Mouse (Mus musculus) erythroblast, embryonic 14.5 days (primary cell): ENCODE measurements around the gene Cdc37l1. TPM values are rescaled to one million over a fixed set of nuclear protein-coding genes. Genes with fewer than 3 reads are reported as not detected.

Experiments
- H3K27me3 ChIP-seq: 2 replicates; pipeline ENCODE4 v1.6.1; 2012; ENCODE audit warnings: inconsistent platforms; ENCODE audit not compliant: control insufficient read depth
- H3K36me3 ChIP-seq: 2 replicates; pipeline ENCODE4 v1.6.1; 2012; ENCODE audit warnings: mild to moderate bottlenecking, inconsistent platforms; ENCODE audit not compliant: control insufficient read depth
- H3K4me1 ChIP-seq: 2 replicates; pipeline ENCODE4 v1.6.1; 2012; ENCODE audit warnings: inconsistent platforms; ENCODE audit not compliant: control insufficient read depth
- H3K4me3 ChIP-seq: replicated peaks from 2 replicates; pipeline ENCODE3; 2012; ENCODE audit warnings: moderate library complexity, mild to moderate bottlenecking, inconsistent platforms
- H3K9me3 ChIP-seq: 2 replicates; pipeline ENCODE4 v1.6.1; 2012; ENCODE audit warnings: low read length, inconsistent platforms, mixed read lengths; ENCODE audit not compliant: control insufficient read depth
- GATA1 ChIP-seq: IDR thresholded peaks from 2 replicates; pipeline ENCODE4 v1.6.1; 2012; ENCODE audit warnings: low read length, inconsistent platforms, mixed read lengths
- TAL1 ChIP-seq: IDR thresholded peaks from 3 replicates; pipeline ENCODE4 v1.6.1; 2012; ENCODE audit warnings: low read length, inconsistent platforms, mixed read lengths
- polyA plus RNA-seq: library from polyadenylated mRNA; stranded (reverse); fragments of >175 nt; gene quantifications from 2 replicates; pipeline ENCODE4 v1.2.3, GENCODE M21; 2012

The Cdc37l1 gene
- polyA plus RNA-seq, 1 experiment: 0.20 TPM

DNA sequence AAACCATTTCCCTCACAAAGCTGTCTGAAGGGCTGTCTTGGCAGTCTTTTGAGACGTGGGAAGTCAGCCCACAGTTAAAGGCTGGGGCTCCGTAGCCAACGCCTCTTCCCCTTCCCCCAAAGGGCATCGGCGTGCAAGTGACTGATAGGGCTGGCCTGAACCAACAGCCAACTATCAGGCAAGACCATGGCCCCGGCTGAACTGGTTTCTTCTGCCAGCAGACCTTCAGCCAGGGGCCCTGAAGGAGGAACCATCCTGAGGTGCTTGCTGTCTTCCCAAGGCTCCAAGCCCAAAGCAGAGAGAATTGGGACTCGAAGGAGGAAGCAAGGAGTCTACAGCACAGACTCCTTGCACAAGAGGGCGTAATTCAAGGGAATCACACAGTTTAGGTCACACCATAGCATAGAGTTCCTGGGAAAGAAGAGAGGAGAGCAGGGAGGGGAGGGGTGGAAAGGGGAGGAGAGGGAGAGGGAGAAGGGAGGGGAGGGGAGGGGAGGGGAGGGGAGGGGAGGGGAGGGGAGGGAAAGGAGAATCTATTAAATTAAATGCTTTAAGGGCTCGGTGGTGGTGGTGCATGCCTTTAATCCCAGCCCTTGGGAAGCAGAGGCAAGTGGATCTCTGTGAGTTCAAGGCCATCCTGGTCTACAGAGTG is 74.4 kb downstream of the Cdc37l1 start:
- H3K4me1 ChIP-seq: peaks cover 66% of the 10 kb centered on the region

GRCm38 (mm10) chr19:29066981-29067471 is 76.9 kb downstream of the Cdc37l1 start:
- peaks cover 86% of the 10 kb centered on the region for H3K4me1 ChIP-seq
- H3K9me3 ChIP-seq: no peaks in the 10 kb centered on the region
- no peaks in the 10 kb centered on the region for H3K27me3 ChIP-seq
- peak overlapping the region; percentile 73 for H3K4me3 ChIP-seq
- peaks cover 38% of the 10 kb centered on the region for H3K36me3 ChIP-seq
- no peak for TF ChIP-seq TAL1
- TF ChIP-seq GATA1: peak; percentile 59; the same call in 1 of the 2 replicates

More for the DNA sequence above, 74.4 kb downstream of the Cdc37l1 start:
- H3K36me3 ChIP-seq: peaks cover 14% of the 10 kb centered on the region
- TF ChIP-seq TAL1 (peak; percentile 96), GATA1 (peak; percentile 81)
- no peaks in the 10 kb centered on the region for H3K27me3 ChIP-seq
- H3K9me3 ChIP-seq: no peaks in the 10 kb centered on the region
- peak overlapping the region; percentile 63 for H3K4me3 ChIP-seq

DNA sequence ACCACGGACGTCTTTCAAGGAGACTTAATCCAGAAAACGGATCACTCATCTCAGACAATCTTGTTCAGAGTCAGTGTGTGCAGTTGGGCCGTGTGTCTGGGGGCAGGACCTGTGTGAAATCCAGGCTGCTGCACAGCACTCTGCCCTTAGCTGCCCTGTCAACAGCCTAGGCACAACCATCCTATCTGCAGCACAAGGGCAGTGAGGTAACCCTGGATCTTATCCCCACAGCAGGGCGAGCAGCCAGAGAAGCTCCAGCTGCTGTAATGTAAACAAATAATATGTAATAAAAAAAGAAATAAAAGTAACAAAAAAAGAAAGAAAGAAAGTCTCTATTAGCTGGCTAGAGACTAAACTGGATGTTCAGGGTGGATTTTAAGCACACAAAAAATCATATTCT is 79.0 kb downstream of the Cdc37l1 start:
- H3K4me1 ChIP-seq: peaks cover 79% of the 10 kb centered on the region
- no peaks in the 10 kb centered on the region for H3K9me3 ChIP-seq
- no peak for TF ChIP-seq TAL1
- no peak for TF ChIP-seq GATA1
- H3K4me3 ChIP-seq: peak overlapping the region; percentile 73
- peaks cover 60% of the 10 kb centered on the region for H3K36me3 ChIP-seq
- H3K27me3 ChIP-seq: no peaks in the 10 kb centered on the region

DNA sequence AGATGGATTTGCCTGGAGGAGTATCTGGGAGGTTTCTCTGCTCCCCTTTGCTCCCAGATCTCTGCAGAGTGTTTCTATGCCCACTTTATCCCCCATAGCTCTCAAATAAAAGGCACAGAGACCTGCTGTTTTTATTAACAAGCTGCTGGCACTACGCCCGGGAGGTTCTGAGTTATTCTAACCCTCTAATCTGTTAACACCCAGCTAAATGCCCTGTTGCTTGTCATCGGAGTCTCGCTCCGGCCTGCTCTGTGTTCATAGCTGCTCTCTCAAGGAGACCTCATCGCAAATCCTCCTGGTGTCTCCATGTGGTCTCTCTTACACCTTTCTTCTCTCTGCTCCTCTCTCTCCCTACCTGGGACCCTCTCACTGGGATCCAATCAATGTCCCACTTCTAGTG is 84.7 kb downstream of the Cdc37l1 start:
- Histone ChIP-seq H3K36me3 (peaks cover 78% of the 10 kb centered on the region), H3K4me3 (no peak overlapping the region), H3K27me3 (no peaks in the 10 kb centered on the region), H3K9me3 (no peaks in the 10 kb centered on the region), H3K4me1 (peaks cover 44% of the 10 kb centered on the region)
- no peak for TF ChIP-seq GATA1
- no peak for TF ChIP-seq TAL1

Other genes with a start within 250 kb of the Cdc37l1 start
- gene Slc1a1, start 155.3 kb upstream of the Cdc37l1 start, polyA plus RNA-seq: not detected in 2 replicates
- gene Plpp6, start 26.4 kb upstream of the Cdc37l1 start, polyA plus RNA-seq: 0.02 and 0.07 TPM in 2 replicates
- not detected in 2 replicates for gene 4430402I18Rik, start 22.6 kb upstream of the Cdc37l1 start, polyA plus RNA-seq
- 0.16 and 0.30 TPM in 2 replicates for gene Ak3, start 57.6 kb downstream of the Cdc37l1 start, polyA plus RNA-seq
- 1.2 and 1.6 TPM in 2 replicates for gene Rcl1, start 111.0 kb downstream of the Cdc37l1 start, polyA plus RNA-seq